Mouse (Mus musculus) bone marrow macrophage, adult 2 months (primary cell): ENCODE measurements at regions not wholly inside any gene's neighbourhood (a gene's known extent, or its start where the extent isn't known, plus 50 kb on each side); places are given as distances from the start of the nearest gene placed in this dataset.

Experiments
- CTCF ChIP-seq: IDR thresholded peaks from 2 replicates; pipeline ENCODE4 v1.5.1; 2012; ENCODE audit warnings: low read depth, mild to moderate bottlenecking, low read length, moderate library complexity
- POLR2A ChIP-seq: IDR thresholded peaks from 2 replicates; pipeline ENCODE4 v1.6.1; 2012; ENCODE audit warnings: mild to moderate bottlenecking, low read depth, low read length, borderline replicate concordance

DNA sequence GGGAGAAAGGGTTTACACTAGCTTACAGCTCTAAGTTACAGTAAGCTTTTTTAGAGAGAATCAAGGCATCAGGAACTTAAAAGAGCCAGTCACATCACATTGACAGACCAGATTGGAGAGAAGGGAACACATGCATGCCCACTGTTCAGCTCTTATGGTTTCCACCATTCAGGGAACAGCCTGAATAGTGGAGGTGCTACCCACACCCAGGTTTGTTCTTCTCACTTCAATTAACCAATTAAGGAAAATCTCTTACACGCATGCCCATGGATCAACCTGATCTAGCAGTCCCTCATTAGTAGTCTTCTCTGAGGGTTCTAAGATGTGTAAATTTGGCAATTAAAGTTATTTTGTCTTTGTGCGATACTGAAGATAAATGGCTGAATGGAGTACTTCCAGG, 419.2 kb upstream of the Tusc1 start:
- TF ChIP-seq CTCF (no peak), POLR2A (no peak)
